Mouse (Mus musculus): ENCODE measurements around the gene Cyp46a1.

DNA sequence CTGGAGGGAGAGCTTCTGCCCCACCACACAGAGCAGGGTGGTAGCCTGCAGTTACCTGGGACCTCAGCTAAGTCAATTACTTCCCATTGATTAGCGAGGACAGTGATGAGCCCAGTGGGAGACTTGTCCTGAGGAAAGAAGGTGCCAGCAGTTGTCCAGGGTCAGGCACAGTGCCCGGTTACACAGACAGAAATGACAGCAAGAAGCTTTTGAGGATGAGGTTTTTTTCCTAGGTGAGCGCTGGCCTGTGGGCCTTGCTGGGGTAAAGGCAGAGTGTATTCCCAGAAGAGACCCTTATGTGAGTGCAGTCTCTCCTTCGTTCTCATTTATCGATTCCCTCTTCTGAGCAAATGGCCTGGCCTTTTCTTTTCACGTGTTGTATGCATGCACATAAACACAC lies 17.5 kb upstream of the Cyp46a1 start:
- no peak for TF ChIP-seq CTCF (conservative IDR thresholded peaks at IDR 0.05; ENCODE audit: low read length)
- no peak for TF ChIP-seq NANOG (IDR thresholded peaks at IDR 0.05; ENCODE audit: borderline replicate concordance, low read length)
